9 mouse cellular contexts compared by ENCODE assay signal in the genomic region with DNA sequence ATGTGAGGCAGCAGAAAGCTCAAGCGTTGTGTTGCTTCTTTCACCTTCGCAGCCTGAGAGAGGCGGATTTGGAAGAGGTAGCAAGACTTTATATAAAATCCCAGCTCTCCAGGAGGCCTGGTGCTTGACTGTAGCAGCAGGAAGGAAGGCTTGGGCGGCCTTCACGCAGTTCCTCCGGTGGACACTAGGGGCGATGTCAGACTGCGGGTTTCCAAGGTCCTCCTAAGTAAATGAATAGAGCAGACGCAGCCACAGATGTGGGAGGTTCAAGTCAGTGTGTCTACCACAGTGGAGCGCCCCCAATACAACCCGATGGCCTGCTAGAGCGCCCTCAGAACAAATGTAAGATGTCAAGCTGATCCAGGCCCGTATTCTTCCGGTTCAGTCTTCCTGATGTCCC.
DNase-seq lines count a peak whose midpoint lies in the region; ATAC-seq and TF ChIP-seq lines count a peak whose summit lies in the region.
"Had no signal": no experiment of that assay in that cellular context is flagged by ENCODE, and none has a peak within 500 bp of the region (broad histone marks: within the 10 kb centered on the region; RNA-seq: fewer than 3 reads in every experiment).

No protein-coding gene starts in this region.

- no peak overlapping the region for H3K27ac ChIP-seq in liver, embryonic 12.5 days
- H3K27ac ChIP-seq in intestine, postnatal 0 days (ENCODE audit: low read depth, low read length), result no peak overlapping the region
- no peak overlapping the region for H3K27ac ChIP-seq in limb, embryonic 10.5 days
- no peak overlapping the region for H3K27ac ChIP-seq in neural tube, embryonic 12.5 days
- H3K27ac ChIP-seq: embryonic facial prominence, embryonic 12.5 days had no signal

- H3K4me3 ChIP-seq in liver, embryonic 12.5 days, result no peak overlapping the region
- no peak overlapping the region for H3K4me3 ChIP-seq in intestine, postnatal 0 days (ENCODE audit: low read depth, low read length)
- no peak overlapping the region for H3K4me3 ChIP-seq in limb, embryonic 10.5 days
- no peak overlapping the region for H3K4me3 ChIP-seq in neural tube, embryonic 12.5 days
- H3K4me3 ChIP-seq: embryonic facial prominence, embryonic 12.5 days had no signal

- H3K9me3 ChIP-seq in liver, embryonic 12.5 days (replicated peaks), result no peaks in the 10 kb centered on the region
- H3K9me3 ChIP-seq in intestine, postnatal 0 days (ENCODE audit: control insufficient read depth), result no peaks in the 10 kb centered on the region
- H3K9me3 ChIP-seq in limb, embryonic 10.5 days (replicated peaks), result no peaks in the 10 kb centered on the region
- H3K9me3 ChIP-seq in neural tube, embryonic 12.5 days, result no peaks in the 10 kb centered on the region
- H3K9me3 ChIP-seq: embryonic facial prominence, embryonic 12.5 days had no signal

- no peak overlapping the region for H3K4me2 ChIP-seq in liver, embryonic 12.5 days
- no peak overlapping the region for H3K4me2 ChIP-seq in intestine, postnatal 0 days (replicated peaks; ENCODE audit: low read depth)
- H3K4me2 ChIP-seq in neural tube, embryonic 12.5 days (replicated peaks), result no peak overlapping the region
- H3K4me2 ChIP-seq: embryonic facial prominence, embryonic 12.5 days had no signal

- TF ChIP-seq CTCF in intestine, postnatal 0 days (IDR thresholded peaks at IDR 0.05; ENCODE audit: low read depth), result peak; percentile 81

- no peak overlapping the region for H3K9ac ChIP-seq in liver, embryonic 12.5 days
- H3K9ac ChIP-seq in intestine, postnatal 0 days (ENCODE audit: low read depth, low read length), result no peak overlapping the region
- no peak overlapping the region for H3K9ac ChIP-seq in neural tube, embryonic 12.5 days
- H3K9ac ChIP-seq: embryonic facial prominence, embryonic 12.5 days had no signal

- no peaks in the 10 kb centered on the region for H3K27me3 ChIP-seq in liver, embryonic 12.5 days (replicated peaks)
- H3K27me3 ChIP-seq in intestine, postnatal 0 days (replicated peaks; ENCODE audit: control insufficient read depth, insufficient read depth, low read length), result no peaks in the 10 kb centered on the region
- H3K27me3 ChIP-seq in limb, embryonic 10.5 days (ENCODE audit: low read depth, poor library complexity, severe bottlenecking), result no peaks in the 10 kb centered on the region
- H3K27me3 ChIP-seq in neural tube, embryonic 12.5 days (replicated peaks), result no peaks in the 10 kb centered on the region

- H3K4me1 ChIP-seq in liver, embryonic 12.5 days, result 0 out of 2 replicates have a peak, but pooled peaks cover 5% of the 10 kb centered on the region
- H3K4me1 ChIP-seq in intestine, postnatal 0 days (replicated peaks; ENCODE audit: control insufficient read depth, insufficient read depth, low read length), result no peaks in the 10 kb centered on the region
- peaks cover 14% of the 10 kb centered on the region for H3K4me1 ChIP-seq in limb, embryonic 10.5 days
- H3K4me1 ChIP-seq in neural tube, embryonic 12.5 days, result peaks cover 11% of the 10 kb centered on the region; the same call in 1 of the 2 replicates

- H3K36me3 ChIP-seq in liver, embryonic 12.5 days, result no peaks in the 10 kb centered on the region
- H3K36me3 ChIP-seq in intestine, postnatal 0 days (ENCODE audit: control insufficient read depth, insufficient read depth), result no peaks in the 10 kb centered on the region
- H3K36me3 ChIP-seq in limb, embryonic 10.5 days, result no peaks in the 10 kb centered on the region
- no peaks in the 10 kb centered on the region for H3K36me3 ChIP-seq in neural tube, embryonic 12.5 days
- H3K36me3 ChIP-seq: embryonic facial prominence, embryonic 12.5 days had no signal

- WGBS in liver, embryonic 12.5 days (ENCODE audit: insufficient replicate concordance), result 16% methylated on average over 14 of the region's 14 CpGs
- 22% methylated on average over 14 of the region's 14 CpGs for WGBS in intestine, postnatal 0 days
- WGBS in limb, embryonic 10.5 days, result 23% methylated on average over 14 of the region's 14 CpGs
- whole genome bisulfite sequencing in neural tube, embryonic 12.5 days, result 25% methylated on average over 14 of the region's 14 CpGs

- peak; percentile 59 for DNase-seq in liver
- peak; percentile 47 for DNase-seq in cerebellum, adult 11-12 months
- peak; percentile 39 to 73 for DNase-seq in frontal cortex, postnatal 10 days (ENCODE audit: low spot score in 2 of 2)
- peak; percentile 81 for DNase-seq in limb, embryonic 10.5 days (ENCODE audit: low spot score)
- DNase-seq in testis, postnatal 14 days (ENCODE audit: low spot score), result peak; percentile 66

- no peak; the same call in 1 of the 2 replicates for ATAC-seq in liver, embryonic 12.5 days
- ATAC-seq in intestine, postnatal 0 days, result no peak
- ATAC-seq in neural tube, embryonic 12.5 days (ENCODE audit: low FRiP score, low read depth), result 0 out of 2 replicates have a peak, but pooled peaks have one; percentile 33
